Mouse (Mus musculus): ENCODE data around the gene Kir3dl2. TPM values are rescaled to one million over a fixed set of nuclear protein-coding genes. Genes with fewer than 3 reads are reported as not detected.
"Not testable (repeated sequence)": the region's sequence is repeated elsewhere in the genome, so short reads cannot be mapped to it uniquely, and the experiment has no call there.

Gene Kir3dl2
- total RNA-seq (2015) (not detected in 2 replicates), total RNA-seq (2017) (not detected in 2 replicates)

DNA sequence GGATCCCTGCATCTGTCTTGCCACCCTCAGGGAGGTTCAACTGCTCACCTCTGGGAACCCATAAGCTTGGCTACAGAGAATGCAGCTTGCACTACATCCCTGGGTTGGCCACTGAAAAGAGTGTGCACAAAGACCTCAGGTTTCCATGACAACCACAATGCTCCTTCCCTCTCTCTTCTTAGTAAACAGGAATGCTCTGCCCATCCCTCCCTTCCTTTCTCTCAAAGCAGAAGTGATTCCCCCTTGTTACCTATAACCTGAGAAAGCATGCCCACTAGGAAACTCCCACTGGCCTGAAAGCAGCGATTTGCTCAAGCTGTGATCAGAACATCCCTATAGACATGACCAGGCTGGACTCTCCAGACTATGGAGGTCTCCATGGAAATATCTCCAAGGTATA, at the start of gene Kir3dl2:
Gene Kir3dl2, minus strand, starts transcription at position 101 of the 400 bp plus-strand sequence.
- ATAC-seq (ENCODE audit: poor library complexity, severe bottlenecking), result not testable (repeated sequence)

DNA sequence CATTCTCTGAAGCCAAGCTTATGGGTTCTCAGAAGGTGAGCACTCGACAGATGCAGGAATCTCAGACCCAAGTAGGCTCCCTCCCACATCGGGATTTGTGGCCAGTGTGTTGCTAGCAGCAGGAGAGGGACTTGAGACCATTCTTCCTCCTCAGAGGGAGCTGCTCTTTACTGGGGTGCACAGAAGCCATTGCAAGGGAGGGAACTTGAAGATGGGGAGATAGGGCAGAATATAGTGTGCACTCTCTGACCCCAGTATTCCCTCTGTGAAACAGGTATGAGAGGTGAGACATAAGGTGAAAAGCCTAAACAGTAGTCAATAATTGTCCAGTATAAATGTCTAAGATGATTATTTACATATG, 47.0 kb upstream of the Kir3dl2 start:
- ATAC-seq (ENCODE audit: poor library complexity, severe bottlenecking), result no peak

DNA sequence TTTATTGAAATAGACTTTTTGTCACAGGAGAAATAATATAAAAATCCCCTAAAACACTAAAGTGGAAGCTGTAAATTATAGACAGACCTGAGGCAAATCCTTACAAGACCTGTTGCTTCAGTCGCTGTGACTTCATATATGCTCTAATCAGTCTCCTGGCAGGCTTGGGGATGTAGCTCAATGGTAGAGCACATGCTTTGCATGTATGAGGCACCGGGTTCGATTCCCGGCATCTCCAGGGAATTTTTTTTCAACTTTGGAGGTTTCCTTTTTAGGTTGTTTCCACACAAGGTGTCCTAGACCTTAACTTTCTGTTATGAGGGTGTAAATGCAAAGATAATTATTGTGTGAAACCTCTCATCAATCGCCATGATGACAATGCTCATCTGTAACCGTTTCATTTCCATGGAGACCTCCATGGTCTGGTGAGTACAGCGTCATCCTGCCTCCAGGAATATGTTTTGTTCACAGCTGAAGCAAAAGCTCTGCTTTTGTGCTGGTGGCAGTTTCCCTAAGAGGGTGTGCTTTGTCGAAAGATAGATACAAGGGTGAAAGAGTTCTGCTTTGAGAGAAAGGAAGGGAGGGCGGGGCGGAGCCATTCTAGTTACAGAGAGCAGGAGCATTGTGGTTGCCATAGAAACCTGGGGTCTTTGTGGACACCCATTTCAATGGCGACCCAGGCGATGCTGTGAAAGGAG, 46.5 kb upstream of the Kir3dl2 start, which contains the start of gene Tceal3:
Gene Tceal3, plus strand, starts transcription at position 644 of the 698 bp plus-strand sequence.
- ATAC-seq (ENCODE audit: poor library complexity, severe bottlenecking), result no peak

DNA sequence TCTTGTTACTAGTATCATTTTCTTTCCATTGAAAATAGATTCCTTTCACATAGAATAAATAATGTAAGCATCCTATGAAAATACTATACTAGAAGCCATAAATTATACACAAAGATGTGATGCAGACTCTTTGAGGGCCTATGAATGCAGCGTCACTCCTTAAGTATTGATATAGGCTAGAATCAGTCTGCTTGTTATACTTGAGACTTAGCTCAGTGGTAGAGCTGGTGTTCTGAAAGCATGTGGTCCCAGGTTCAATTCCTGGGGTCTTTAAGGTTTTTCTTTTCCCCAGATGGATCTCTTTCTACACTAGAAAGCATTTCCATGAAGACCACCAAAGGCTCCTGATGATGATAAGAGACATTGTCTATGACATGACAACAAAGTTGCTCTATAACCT, 40.8 kb upstream of the Kir3dl2 start:
- no peak for ATAC-seq (ENCODE audit: poor library complexity, severe bottlenecking)

DNA sequence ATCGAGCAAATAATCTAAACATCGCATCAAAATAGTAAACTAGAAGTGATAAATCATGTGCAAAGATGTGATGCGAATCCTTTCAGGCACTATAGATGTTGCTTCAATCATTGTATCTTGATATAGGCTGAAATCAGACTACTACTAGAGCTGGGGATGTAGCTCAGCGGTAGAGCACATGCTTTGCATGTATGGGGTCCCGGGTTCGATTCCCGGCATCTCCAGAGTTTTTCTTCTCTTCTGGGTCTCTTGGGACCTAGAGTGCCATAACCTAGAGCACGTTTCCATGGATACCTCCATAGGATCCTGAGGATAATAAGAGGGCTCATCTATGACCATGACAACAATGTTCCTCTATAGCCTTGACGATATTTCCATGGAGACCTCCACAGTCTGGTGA, 25.2 kb upstream of the Kir3dl2 start:
- not testable (repeated sequence) for ATAC-seq (ENCODE audit: poor library complexity, severe bottlenecking)

DNA sequence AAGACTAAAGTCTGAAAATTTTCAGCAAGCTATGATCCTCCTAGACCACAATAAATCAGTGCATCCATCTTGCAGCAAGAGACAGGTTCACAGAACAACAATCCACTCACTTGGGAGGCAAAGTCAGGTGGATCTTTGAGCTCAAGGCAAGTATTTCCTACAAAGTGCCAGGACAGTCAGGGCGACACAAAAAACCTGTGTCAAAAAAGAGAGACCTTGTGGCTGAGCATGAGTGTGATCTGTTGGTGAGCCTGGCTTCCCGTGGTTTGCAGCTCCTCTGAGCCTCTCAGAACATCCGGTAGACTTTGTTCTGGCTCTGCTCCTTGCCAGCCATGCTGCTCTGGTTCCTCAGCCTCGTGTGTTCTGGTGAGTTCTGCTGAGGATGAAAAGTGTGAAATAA, 26.2 kb downstream of the Kir3dl2 start, which contains the start of gene Kir3dl1:
Gene Kir3dl1, plus strand, starts transcription at position 301 of the 400 bp plus-strand sequence.
- not testable (repeated sequence) for ATAC-seq (ENCODE audit: poor library complexity, severe bottlenecking)

Other genes starting within 250 kb of the Kir3dl2 start
- not detected in 2 replicates for gene Kir3dl1, start 26.1 kb downstream of the Kir3dl2 start, total RNA-seq (2015)
- gene Kir3dl1, start 26.1 kb downstream of the Kir3dl2 start, total RNA-seq (2017), result not detected in 2 replicates
- gene Tceal3, start 46.8 kb upstream of the Kir3dl2 start, total RNA-seq (2015), result not detected in 2 replicates
- 0.22 TPM in 1 of 2 replicates, not detected in the other for gene Tceal3, start 46.8 kb upstream of the Kir3dl2 start, total RNA-seq (2017)
- 0.16 TPM in 1 of 2 replicates, not detected in the other for gene Tceal1, start 163.9 kb upstream of the Kir3dl2 start, total RNA-seq (2015)
- gene Tceal1, start 163.9 kb upstream of the Kir3dl2 start, total RNA-seq (2017), result 0.11 TPM in 1 of 2 replicates, not detected in the other
- gene Morf4l2, start 199.6 kb upstream of the Kir3dl2 start, total RNA-seq (2015), result 95.1 and 96.8 TPM in 2 replicates
- 258 and 278 TPM in 2 replicates for gene Morf4l2, start 199.6 kb upstream of the Kir3dl2 start, total RNA-seq (2017)
- gene Glra4, start 236.1 kb upstream of the Kir3dl2 start, total RNA-seq (2015), result not detected in 2 replicates
- gene Glra4, start 236.1 kb upstream of the Kir3dl2 start, total RNA-seq (2017), result not detected in 2 replicates

All from megakaryocyte, adult 5-6 weeks (primary cell).